Mouse (Mus musculus) lung, postnatal 36 days (tissue): ENCODE measurements around the gene Dcst2.

Source experiments
- DNase-seq: peaks from one replicate; pipeline ENCODE4 v3.0.0; 2022; ENCODE audit warnings: mixed read lengths

Dcst2 gene

GRCm38 (mm10) chr3:89365486-89366414 lies 4.0 kb downstream of the Dcst2 start:
- no peak for DNase-seq

DNA sequence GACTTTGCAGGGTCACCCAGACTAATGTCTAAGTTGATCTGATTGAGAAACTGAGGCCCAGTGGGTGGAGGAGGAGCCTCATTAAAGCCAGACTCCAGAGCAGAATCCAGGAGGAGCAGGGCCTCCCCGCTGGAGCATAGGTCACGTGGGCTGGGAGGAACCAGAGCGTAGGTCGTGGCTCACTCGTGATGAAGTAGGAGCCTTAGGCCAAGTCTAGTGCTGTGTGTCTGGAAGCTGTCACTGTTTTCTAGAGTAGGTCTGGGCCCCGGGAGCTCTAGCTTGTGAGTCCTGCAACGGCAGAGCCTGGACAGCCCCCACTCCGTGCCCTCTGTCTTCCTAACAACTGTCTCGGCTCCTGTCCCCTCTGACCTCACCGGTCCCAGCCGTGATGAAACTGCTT lies 5.6 kb downstream of the Dcst2 start:
- no peak for DNase-seq

DNA sequence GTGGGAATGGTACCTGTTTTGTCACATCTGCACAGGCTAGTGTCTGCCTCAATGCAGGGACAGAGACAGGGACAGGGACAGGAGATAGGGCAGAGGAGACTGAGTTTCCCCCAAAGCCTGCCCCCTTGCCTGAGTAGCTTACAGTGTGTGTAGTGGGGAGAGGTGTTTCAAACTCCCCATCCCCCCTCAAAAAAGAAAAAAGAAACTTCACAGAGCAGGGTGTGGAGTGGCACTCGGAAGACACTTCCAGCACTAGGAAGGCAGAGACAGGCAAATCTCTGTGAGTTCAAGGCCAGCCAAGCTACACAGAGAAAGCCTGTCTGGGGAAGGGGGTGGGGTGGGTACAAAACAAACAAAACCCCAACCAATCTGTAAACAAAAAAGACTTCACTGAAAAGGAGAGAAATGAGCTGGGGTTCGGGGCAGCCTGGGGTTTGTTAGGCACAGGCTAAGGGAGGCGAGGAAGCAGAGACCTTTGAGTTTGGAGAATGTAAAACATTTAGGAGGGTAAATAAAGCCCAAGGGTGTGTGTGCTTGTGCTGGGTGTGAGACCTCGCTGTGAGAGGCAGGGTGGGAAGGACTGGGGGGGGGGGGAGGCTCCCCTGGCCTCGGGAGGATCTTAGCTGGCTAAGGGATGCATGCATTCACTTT lies 11.9 kb downstream of the Dcst2 start:
- no peak for DNase-seq

GRCm38 (mm10) chr3:89377831-89378230 lies 16.1 kb downstream of the Dcst2 start:
- DNase-seq = no peak

GRCm38 (mm10) chr3:89378394-89379067 lies 16.8 kb downstream of the Dcst2 start:
- peak; percentile 63 for DNase-seq

GRCm38 (mm10) chr3:89379388-89380131 lies 17.8 kb downstream of the Dcst2 start:
- no peak for DNase-seq

GRCm38 (mm10) chr3:89380291-89380690 lies 18.5 kb downstream of the Dcst2 start:
- no peak for DNase-seq

DNA sequence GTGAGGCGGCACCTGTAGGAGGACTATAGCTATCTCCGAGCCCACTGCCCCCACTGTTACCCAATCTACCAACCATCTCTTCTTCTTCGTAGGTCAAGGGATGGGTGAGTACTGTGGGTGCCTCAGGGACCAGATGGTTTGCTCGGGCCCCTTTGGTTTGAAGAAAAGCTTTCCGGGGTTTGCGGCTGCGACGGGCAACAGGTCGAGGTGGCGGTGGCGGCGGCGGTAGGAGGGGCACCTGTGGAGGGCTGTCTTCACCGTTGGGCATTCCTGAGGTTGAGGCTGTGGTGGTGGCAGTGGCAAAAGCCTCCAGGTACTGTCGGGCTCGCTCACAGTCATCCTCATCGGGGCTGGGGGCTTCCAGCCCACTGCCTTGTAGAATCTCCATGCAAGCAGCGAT lies 18.9 kb downstream of the Dcst2 start:
- no peak for DNase-seq

DNA sequence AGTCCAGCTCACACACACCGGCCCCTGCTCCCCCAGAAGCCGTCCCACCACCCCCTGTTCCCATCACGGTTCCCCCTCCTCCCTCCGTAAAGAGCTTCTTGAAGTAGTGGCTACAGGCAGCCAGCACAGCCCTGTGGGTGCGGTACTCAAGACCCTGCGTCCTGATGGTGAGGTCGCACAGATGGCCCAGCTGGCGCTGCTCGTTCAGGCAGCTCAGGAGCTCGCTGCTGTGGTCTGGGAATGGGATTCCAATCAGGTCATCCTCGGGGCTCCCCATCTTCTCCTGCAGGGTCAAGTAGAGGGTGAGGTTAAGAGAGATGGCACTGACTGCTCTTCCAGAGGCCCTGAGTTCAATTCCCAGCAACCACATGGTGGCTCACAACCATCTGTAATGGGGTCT lies 19.5 kb downstream of the Dcst2 start:
- DNase-seq = no peak

DNA sequence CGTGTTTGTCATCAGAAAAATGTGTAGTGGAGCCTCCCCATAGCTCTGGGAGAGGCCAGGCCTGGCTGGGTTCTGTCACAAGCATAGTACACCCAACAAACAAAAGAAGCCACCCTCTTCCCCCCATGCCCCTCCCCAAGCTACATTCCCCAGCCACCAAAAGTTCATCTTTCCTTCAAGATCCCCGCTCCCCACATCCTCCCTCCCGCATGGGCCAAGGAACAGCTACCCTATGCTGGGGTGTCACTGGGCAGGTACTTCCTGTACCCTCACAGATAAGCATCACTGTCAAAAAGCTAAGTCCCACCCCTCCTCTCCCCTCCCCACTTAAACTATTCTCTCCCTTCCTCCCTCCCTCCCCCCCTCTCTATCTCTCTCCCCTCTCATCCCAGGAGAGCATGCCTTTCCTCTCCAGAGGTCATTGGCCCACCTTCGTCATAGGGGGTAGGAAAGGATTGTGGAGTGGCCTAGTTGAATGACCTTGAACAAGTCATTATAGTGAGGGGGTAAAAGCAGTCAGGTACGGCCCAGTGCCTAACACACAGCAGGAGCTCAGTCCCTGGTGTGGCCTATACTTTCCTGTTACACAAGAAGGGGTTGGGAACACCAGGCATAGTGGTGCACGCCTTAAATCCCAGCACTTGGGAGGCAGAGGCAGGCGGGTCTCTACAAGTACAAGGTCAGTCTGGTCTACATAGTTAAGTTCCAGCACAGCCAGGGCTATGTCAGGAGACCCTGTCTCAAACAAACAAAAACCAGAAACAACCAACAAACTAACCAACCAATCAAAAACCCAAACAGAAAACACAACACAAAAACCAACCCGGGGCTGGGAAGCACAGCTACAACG lies 20.5 kb downstream of the Dcst2 start:
- no peak for DNase-seq

GRCm38 (mm10) chr3:89382950-89383349 lies 21.2 kb downstream of the Dcst2 start:
- DNase-seq = no peak

- peak; percentile 51 for DNase-seq
These were observed 22.0 kb downstream of the Dcst2 start for GRCm38 (mm10) chr3:89383651-89384255.

GRCm38 (mm10) chr3:89384331-89385076 lies 22.7 kb downstream of the Dcst2 start:
- no peak for DNase-seq

DNA sequence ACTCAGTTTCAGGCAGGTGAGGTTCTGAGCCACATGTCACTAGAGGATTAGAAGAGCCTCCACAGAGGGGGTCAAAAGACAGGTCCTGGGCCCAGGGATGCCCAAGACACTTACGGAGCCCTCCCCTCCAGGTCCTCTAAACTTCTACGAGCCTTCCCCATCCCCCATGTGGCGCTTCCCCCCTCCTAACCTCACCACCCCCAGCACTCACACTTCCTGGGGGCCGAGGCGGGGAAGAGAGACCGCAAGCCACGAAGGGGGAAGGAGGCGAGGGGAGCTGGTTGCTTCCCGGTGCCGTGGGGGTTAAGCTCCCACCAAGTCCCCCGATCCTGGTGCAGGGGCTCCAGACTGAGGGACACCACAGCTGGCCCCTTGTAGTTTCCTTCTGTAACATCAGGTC lies 23.7 kb downstream of the Dcst2 start:
- no peak for DNase-seq

GRCm38 (mm10) chr3:89386438-89387420 lies 25.0 kb downstream of the Dcst2 start:
- DNase-seq = no peak

GRCm38 (mm10) chr3:89387632-89388031 lies 25.9 kb downstream of the Dcst2 start:
- no peak for DNase-seq

DNA sequence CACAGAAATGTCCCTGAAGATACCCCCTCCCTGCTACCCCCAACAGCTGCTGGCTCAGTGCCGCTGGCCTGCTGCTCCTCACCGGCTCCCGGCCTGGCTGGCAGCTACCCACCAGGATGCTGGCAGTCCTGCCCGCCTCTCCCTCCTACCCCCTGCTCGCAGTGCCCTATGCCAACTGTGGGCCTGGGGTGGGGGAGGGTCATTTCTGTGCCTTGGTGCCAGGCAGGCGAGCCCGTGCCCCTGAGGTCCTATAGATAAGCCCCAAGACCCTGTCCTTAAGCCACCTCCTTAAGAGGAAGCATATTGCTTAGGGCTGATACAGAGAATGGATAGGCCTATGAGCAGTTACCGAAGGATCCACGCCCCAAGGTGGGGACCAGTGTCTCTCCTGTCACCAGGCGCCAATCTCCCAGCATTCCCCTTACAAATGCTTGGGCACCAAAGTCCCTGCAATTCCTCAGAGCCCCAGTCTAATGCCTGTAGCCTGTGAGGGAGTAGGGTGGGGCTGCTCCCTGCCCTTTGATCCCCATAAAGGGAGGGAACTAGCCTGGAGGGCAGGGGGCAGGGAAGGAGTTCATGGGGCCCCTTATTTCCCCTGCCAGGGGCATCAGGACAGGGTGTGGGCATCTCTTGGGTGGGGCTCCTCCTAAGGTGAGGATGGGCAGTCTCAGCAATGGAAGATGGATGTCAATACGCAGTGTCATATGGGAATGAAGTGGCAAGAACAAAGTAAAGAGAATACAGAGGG lies 26.5 kb downstream of the Dcst2 start:
- DNase-seq = no peak

DNA sequence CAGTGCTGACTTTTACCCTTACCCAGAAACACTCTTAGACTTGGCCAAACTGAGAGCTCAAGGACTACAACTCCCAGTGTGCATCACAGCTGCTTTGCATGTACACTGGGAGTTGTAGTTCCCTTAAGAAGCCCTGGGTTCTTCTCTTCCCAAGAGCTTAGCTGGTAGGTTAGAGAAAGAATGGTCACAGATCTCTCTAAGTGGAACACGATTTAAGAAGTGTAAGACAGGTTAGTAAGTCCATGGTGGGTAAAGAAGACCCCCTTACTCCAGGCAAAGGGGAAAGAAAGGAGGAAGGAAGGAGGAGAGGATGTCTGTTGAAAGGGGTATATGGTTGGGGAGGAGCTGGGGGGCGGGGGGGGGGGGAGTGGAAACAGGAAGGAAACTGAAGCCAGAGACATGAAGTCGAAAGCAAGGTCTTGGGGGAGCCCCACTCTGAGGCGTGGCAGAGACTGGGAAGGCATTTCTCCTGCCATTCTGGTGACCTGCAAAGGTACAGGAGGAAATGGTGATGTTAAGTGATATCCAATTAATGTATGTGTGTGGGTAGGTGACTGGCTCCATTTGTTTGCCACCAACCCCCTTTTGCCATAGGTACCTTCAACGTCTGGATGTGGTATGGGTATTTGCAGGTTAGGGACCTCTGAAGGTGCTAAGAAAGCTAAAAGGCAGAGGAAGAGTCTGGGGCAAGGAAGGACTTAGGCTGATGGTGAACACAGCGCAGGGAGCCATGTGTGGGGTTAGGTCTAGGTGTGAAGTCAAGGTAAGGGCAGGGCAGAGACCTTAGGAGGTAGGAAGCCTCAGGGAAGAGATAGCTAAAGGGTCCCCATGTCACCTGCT lies 27.3 kb downstream of the Dcst2 start:
- DNase-seq = peak; percentile 67
